Mouse (Mus musculus) midbrain, embryonic 16.5 days (tissue): ENCODE results near the gene Gm17662. TPM values are rescaled to one million over a fixed set of nuclear protein-coding genes. Genes with fewer than 3 reads are reported as not detected.

Source experiments
- ATAC-seq: fragments of 200-750 bp; cut with Nextera tagmentation; 2 replicates; pipeline ENCODE4 v1.8.0; 2017; ENCODE audit warnings: moderate TSS enrichment
- H3K27ac ChIP-seq: fragments of 300-500 bp; sonication (generic); 2 replicates; pipeline ENCODE4 v1.5.1; 2014; ENCODE audit warnings: mild to moderate bottlenecking, low read length, mixed read lengths
- H3K27me3 ChIP-seq: fragments of 300-500 bp; sonication (generic); 2 replicates; pipeline ENCODE4 v1.6.1; 2014; ENCODE audit warnings: low read depth, low read length, mixed read lengths; ENCODE audit not compliant: control insufficient read depth, insufficient read depth
- H3K36me3 ChIP-seq: fragments of 300-500 bp; sonication (generic); 2 replicates; pipeline ENCODE4 v1.6.1; 2014; ENCODE audit warnings: mild to moderate bottlenecking, low read length, moderate library complexity, mixed read lengths; ENCODE audit not compliant: control insufficient read depth, insufficient read depth
- H3K4me1 ChIP-seq: fragments of 300-500 bp; sonication (generic); 2 replicates; pipeline ENCODE4 v1.6.1; 2014; ENCODE audit warnings: mild to moderate bottlenecking, low read length, mixed read lengths; ENCODE audit not compliant: control insufficient read depth, insufficient read depth
- H3K4me2 ChIP-seq: fragments of 300-500 bp; sonication (generic); 2 replicates; pipeline ENCODE4 v1.6.1; 2014; ENCODE audit warnings: mild to moderate bottlenecking, low read length, mixed read lengths
- H3K4me3 ChIP-seq: fragments of 300-500 bp; sonication (generic); 2 replicates; pipeline ENCODE4 v1.5.1; 2014; ENCODE audit warnings: low read depth, mild to moderate bottlenecking, low read length, moderate library complexity, mixed read lengths
- H3K9ac ChIP-seq: fragments of 300-500 bp; sonication (generic); 2 replicates; pipeline ENCODE4 v1.6.1; 2014; ENCODE audit warnings: low read depth, low read length, mixed read lengths
- H3K9me3 ChIP-seq: fragments of 300-500 bp; sonication (generic); replicated peaks from 2 replicates; pipeline ENCODE4 v1.6.1; 2014; ENCODE audit warnings: mild to moderate bottlenecking, low read length, mixed read lengths; ENCODE audit not compliant: control insufficient read depth, poor library complexity, severe bottlenecking
- WGBS: fragments of 180-500 bp; shearing (Covaris S2); extraction: QIAGEN DNeasy Blood & Tissue Kit; methylation state at CpG from one replicate; pipeline ENCODE4 v1.1.7; 2014; 5-methylcytosine and 5-hydroxymethylcytosine counted together
- polyA plus RNA-seq: library from polyadenylated mRNA; unstranded; fragments of >200 nt; fragmentation: Nextera tagmentation; extraction: Ambion mirVana; gene quantifications from 2 replicates; pipeline ENCODE4 v1.2.1, GENCODE M21; 2015

Gene Gm17662
- polyA plus RNA-seq, 1 experiment from 2014 or later: not detected

GRCm38 (mm10) chr4:104870196-104870595 lies 13.1 kb downstream of the Gm17662 start:
- no peak overlapping the region for H3K9ac ChIP-seq

GRCm38 (mm10) chr4:104875832-104876231 lies 18.7 kb downstream of the Gm17662 start:
- no peak overlapping the region for H3K4me3 ChIP-seq
- no peak overlapping the region for H3K27ac ChIP-seq
- H3K27me3 ChIP-seq: no peaks in the 10 kb centered on the region
- no peaks in the 10 kb centered on the region for H3K36me3 ChIP-seq
- ATAC-seq: no peak
- 56% methylated on average over 4 of the region's 4 CpGs for WGBS
- H3K4me1 ChIP-seq: no peaks in the 10 kb centered on the region
- H3K9me3 ChIP-seq: no peaks in the 10 kb centered on the region
- no peak overlapping the region for H3K9ac ChIP-seq
- H3K4me2 ChIP-seq: no peak overlapping the region

More at GRCm38 (mm10) chr4:104870196-104870595, 13.1 kb downstream of the Gm17662 start:
- WGBS: 86% methylated on average over 5 of the region's 5 CpGs
- no peak overlapping the region for H3K4me3 ChIP-seq
- no peaks in the 10 kb centered on the region for H3K36me3 ChIP-seq
- no peak overlapping the region for H3K4me2 ChIP-seq
- H3K4me1 ChIP-seq: no peaks in the 10 kb centered on the region
- no peak overlapping the region for H3K27ac ChIP-seq
- no peak for ATAC-seq
- no peaks in the 10 kb centered on the region for H3K27me3 ChIP-seq
- H3K9me3 ChIP-seq: no peaks in the 10 kb centered on the region

- Histone ChIP-seq H3K36me3 (no peaks in the 10 kb centered on the region), H3K4me3 (no peak within 1 kb of the TSS)
- WGBS: 84% methylated on average over 3 of the region's 3 CpGs
Observed at GRCm38 (mm10) chr4:104876323-104876722, 19.2 kb downstream of the Gm17662 start, which contains the start of gene C8a. C8a (minus strand) TSS chr4:104876398.

GRCm38 (mm10) chr4:104887486-104887885 lies 30.4 kb downstream of the Gm17662 start:
- no peaks in the 10 kb centered on the region for H3K27me3 ChIP-seq
- 32% methylated on average over 9 of the region's 9 CpGs for WGBS
- no peaks in the 10 kb centered on the region for H3K9me3 ChIP-seq
- no peak overlapping the region for H3K9ac ChIP-seq
- H3K36me3 ChIP-seq: no peaks in the 10 kb centered on the region
- H3K27ac ChIP-seq: no peak overlapping the region
- ATAC-seq: no peak
- H3K4me3 ChIP-seq: no peak overlapping the region
- no peak overlapping the region for H3K4me2 ChIP-seq
- H3K4me1 ChIP-seq: peaks cover 4% of the 10 kb centered on the region; the same call in 1 of the 2 replicates

More at GRCm38 (mm10) chr4:104876323-104876722, 19.2 kb downstream of the Gm17662 start, which contains the start of gene C8a:
- no peak within 1 kb of the TSS for H3K4me2 ChIP-seq
- no peak within 1 kb of the TSS for H3K9ac ChIP-seq
- ATAC-seq: no peak
- H3K27ac ChIP-seq: no peak within 1 kb of the TSS
- no peaks in the 10 kb centered on the region for H3K9me3 ChIP-seq
- no peaks in the 10 kb centered on the region for H3K4me1 ChIP-seq
- no peaks in the 10 kb centered on the region for H3K27me3 ChIP-seq

- H3K4me2 ChIP-seq: no peak overlapping the region
- no peaks in the 10 kb centered on the region for H3K9me3 ChIP-seq
- no peak overlapping the region for H3K9ac ChIP-seq
- H3K4me3 ChIP-seq: no peak overlapping the region
- peaks cover 9% of the 10 kb centered on the region for H3K4me1 ChIP-seq
- no peaks in the 10 kb centered on the region for H3K36me3 ChIP-seq
- ATAC-seq: no peak
- no peaks in the 10 kb centered on the region for H3K27me3 ChIP-seq
- WGBS: 73% methylated on average over 9 of the region's 9 CpGs
- no peak overlapping the region for H3K27ac ChIP-seq
Observed at GRCm38 (mm10) chr4:104888499-104889262, 31.6 kb downstream of the Gm17662 start.

GRCm38 (mm10) chr4:104891708-104892107 lies 34.6 kb downstream of the Gm17662 start:
- Histone ChIP-seq H3K9me3 (no peaks in the 10 kb centered on the region), H3K9ac (no peak overlapping the region), H3K4me2 (no peak overlapping the region), H3K36me3 (no peaks in the 10 kb centered on the region), H3K4me3 (no peak overlapping the region), H3K4me1 (peaks cover 12% of the 10 kb centered on the region), H3K27ac (no peak overlapping the region), H3K27me3 (no peaks in the 10 kb centered on the region)
- ATAC-seq: no peak
- WGBS: 90% methylated on average over 7 of the region's 7 CpGs

GRCm38 (mm10) chr4:104893588-104893987 lies 36.5 kb downstream of the Gm17662 start:
- Histone ChIP-seq H3K27me3 (no peaks in the 10 kb centered on the region), H3K4me2 (no peak overlapping the region; the same call in 1 of the 2 replicates), H3K9ac (0 out of 2 replicates have a peak overlapping the region, but pooled peaks have one; percentile 27), H3K4me1 (peaks cover 12% of the 10 kb centered on the region), H3K27ac (peak overlapping the region; percentile 34; the same call in 1 of the 2 replicates), H3K9me3 (no peaks in the 10 kb centered on the region), H3K4me3 (no peak overlapping the region), H3K36me3 (no peaks in the 10 kb centered on the region)
- no peak for ATAC-seq
- 65% methylated on average over 5 of the region's 5 CpGs for WGBS

GRCm38 (mm10) chr4:104894004-104894734 lies 37.0 kb downstream of the Gm17662 start:
- no peak overlapping the region for H3K9ac ChIP-seq
- no peaks in the 10 kb centered on the region for H3K27me3 ChIP-seq
- H3K9me3 ChIP-seq: no peaks in the 10 kb centered on the region
- H3K27ac ChIP-seq: no peak overlapping the region
- peaks cover 9% of the 10 kb centered on the region for H3K4me1 ChIP-seq
- H3K36me3 ChIP-seq: no peaks in the 10 kb centered on the region
- H3K4me2 ChIP-seq: no peak overlapping the region; the same call in 1 of the 2 replicates
- H3K4me3 ChIP-seq: no peak overlapping the region
- 51% methylated on average over 13 of the region's 13 CpGs for WGBS
- ATAC-seq: 0 out of 2 replicates have a peak, but pooled peaks have one; percentile 45

- no peaks in the 10 kb centered on the region for H3K9me3 ChIP-seq
- H3K27ac ChIP-seq: no peak overlapping the region
- no peaks in the 10 kb centered on the region for H3K4me1 ChIP-seq
- no peak overlapping the region for H3K4me2 ChIP-seq
- H3K27me3 ChIP-seq: no peaks in the 10 kb centered on the region
- H3K4me3 ChIP-seq: no peak overlapping the region
- 89% methylated on average over 2 of the region's 2 CpGs for WGBS
- no peak for ATAC-seq
- no peak overlapping the region for H3K9ac ChIP-seq
- no peaks in the 10 kb centered on the region for H3K36me3 ChIP-seq
Observed at GRCm38 (mm10) chr4:104902836-104903235, 45.7 kb downstream of the Gm17662 start.
